Mouse (Mus musculus): ENCODE data around the gene Phrf1.
A peak's percentile ranks its signal among the peaks of the same experiment; 100 is the strongest.

Phrf1 gene

DNA sequence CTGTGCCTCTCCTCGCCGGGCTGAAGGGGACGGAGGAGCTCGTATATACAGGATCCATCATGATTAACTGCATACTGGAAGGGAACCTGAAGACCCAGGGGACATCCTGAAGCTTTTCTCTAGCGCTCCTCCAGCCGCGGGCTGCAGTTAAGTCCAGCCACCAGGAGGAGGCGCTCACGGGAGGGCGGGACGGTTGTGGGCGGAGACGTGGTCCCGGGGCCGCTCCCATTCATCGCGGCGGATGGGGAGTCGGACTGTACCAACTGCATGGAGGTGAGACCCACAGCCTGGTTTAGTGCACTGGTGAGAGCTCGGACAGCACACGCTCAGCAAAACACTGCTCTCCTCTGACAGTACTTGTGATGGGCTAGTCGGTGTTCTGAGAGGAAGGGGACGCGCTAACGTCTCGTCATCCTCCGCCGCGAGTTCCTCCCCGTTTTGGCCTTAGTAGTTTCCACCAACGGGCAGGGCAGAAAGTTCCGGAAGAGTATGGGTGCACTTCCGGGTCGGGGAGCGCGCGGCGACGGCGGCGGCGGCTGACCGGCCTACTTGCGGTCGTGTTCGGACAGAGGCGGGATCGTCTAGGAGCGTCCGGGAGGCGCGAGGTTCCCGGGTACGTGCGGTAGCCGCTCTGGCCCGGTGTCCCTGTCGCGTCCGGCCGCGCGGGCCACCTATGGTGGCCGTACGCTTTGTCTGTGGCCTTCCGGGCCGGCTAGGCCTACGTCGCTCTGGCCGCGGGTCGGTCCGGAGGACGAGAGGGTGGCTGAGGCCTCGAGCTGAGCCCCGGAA is at the start of gene Phrf1:
Gene Phrf1 (plus strand): TSS at position 506 of the 789 bp plus-strand sequence.
- DNase-seq: peak; percentile 85

DNA sequence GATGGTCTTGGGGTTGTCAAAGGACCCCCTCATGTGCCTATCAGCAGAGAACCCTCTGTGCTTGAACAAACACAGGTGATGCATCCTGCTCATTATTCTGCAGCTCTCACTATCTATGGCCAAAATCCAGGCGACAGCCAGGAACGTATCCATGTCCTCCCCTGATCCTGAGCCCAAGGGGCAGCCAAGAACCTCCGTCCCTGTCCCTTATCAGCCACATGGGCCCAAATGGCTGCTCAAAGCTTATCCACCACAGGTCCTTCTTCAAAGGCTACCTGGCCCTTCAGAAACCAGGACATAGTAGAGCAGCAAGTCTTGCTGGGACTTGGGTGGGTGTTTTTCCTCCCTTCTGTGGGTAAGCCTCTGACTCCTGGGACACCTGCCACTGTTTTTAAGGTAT is 40.4 kb upstream of the Phrf1 start:
- DNase-seq: no peak

DNA sequence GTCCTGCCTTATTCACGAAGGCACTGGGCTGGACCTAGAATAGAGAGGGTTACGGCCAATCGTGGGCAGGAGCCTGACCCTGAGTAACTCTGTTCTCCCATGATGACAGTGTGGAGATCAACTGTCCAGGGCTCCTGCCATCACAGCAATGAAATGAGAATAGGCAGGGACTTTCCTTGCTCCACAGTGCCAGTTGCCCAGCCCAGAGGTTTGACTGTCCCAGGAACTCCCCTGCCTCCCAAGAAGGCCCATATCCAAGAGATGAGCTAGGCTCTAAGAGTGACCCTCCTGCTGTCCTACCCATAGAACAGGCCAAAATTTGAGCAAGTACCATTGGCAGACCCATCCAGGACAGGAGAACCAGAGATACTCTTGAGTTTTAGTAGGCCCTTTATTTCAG is 39.9 kb upstream of the Phrf1 start:
- DNase-seq: no peak

DNA sequence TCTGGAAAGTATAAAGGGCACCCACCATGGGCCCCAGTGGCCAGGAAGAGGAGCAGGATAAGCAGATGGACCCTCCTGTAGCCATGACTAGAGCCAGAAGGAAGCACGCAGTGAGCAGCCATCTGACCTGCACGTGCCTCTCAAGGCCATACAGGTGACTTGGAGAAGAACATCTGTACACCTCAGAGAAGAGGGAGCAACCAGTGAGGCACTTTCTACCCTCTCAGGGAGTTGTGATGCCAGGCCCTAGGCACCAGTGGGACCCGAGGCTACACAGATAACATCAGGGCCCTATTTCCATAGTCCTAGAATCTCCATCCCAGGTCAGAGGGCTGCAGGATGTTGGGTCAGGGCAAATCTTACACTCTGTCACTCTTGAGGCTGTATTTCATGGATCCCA is 38.4 kb upstream of the Phrf1 start:
- DNase-seq: no peak

DNA sequence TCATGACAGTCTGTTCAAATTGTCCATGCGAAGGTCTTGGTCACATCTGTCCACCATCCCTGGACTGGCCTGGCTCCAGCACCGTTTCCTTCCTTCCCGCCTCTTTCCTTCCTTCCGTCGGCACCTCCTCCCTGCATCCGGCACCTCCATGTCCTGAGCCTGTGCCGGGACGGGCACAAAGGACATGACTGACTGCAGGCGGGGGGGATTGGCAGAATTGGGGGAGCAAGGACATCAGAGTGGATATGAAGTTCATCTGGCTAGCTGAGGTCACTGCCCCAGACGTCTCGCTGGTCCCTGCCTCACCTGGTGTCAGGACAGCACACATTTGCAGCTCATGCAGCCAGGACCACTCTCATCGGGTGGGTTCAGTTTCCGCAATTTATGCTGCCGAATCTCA is 37.5 kb upstream of the Phrf1 start:
- DNase-seq: no peak

DNA sequence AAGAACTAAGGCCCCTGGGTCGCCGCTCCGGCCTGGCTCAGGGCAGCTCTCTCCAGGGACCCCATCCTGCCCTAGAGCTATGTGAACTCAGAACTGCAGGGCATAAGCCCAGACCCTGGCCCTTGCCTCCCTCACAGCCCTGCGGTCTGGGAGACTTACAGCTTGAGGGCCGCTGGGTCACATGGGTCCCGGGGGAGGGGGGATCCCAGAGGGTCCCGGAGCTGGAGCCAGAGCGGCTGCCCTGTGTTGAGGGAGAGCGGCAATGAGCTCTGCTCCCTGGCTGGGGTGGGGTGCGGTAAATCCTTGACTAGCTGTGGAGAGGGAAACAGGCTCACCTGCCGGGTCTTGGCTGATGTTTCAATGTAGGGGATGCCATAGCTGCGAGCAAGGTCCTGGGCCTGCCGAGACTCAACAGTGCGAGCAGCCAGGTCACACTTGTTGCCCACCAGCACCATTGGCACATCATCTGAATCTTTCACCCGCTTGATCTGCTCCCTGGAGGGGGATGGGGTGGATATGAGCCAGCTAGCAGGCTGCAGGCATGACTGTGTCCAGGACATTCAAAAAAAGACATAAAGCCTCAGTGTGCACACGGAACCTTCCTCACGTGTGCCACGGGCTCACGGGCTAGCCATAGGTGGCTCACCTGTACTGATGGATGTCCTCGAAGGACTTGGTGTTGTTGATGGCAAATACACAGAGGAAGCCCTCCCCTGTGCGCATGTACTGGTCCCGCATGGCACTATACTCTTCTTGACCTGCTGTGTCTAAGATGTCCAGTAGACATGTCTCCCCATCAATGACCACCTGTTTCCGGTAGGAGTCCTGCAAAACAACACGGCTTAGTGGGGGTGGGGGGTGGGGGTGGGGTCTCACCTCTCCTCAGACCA is 36.5 kb upstream of the Phrf1 start:
- DNase-seq: no peak

DNA sequence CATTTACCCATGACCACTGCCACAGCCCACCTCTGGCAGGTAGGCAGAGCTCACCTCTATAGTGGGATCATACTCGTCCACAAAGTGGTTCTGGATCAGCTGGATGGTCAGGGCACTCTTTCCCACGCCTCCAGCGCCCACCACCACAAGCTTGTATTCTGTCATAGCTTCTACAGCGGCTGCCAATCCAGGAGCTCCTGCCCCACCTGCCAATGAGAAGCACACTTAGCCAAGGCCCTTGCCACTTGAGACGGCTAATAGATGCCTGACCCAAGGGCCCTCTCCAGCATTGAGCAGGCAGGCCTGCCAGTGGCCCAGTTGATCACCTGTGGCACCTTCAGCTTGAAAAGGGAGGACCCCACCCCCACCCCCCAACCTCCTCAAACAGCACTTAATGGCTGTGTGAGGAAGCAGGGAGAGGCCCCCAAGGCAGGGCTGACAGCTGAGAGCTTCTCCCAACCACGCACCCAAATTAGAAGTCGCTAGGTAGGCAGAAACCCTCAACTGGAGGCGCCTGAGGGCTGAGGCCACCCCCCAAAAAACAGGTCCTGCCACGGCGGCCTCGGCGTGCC is 35.7 kb upstream of the Phrf1 start:
- DNase-seq: peak; percentile 36

DNA sequence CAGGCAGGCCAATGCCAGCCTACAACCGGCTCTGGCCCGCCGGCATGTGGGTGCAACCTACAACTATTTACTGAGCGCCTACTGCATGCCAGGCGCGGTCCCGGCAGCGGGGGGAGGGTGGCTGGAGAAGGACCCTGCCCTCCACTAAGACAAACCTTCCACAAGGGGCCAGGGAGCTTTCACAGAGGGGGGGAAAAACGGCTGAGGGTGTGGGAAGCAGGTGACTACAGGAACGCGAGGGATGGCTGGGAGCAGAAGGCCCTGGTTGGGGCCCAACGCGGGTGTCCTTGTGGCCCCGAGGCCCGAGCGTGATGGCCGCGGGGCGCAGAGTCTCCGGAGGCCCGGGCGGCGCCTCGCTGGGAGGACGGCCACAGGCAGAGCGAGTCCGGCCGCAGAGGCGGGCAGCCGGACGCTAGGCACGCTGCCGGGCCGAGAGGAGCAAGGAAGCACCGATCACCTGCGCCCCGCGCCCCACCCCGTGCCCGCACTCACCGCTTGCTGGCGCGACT is 35.2 kb upstream of the Phrf1 start:
- no peak for DNase-seq

DNA sequence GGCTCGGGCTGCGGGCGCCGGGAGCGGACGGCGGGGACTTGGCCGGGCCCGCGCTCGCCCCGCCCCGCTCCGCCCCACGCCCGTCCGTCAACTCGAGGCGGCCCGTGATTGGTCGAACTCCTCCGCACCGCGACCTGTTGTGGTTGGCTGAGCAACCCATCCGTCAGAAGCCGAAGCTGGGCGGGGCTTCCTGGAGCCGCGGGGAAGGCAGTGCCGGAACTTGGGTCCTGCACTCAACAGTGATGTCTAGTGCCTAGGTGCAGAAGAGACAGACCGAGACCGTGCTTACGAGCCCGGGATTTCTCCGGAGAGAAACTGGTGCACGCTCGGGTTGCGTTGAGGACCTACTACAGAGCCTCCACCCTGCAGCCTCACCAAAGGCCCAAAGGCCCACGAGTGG is 34.6 kb upstream of the Phrf1 start, which contains the start of the genes Hras and Lrrc56:
Gene Hras (minus strand): TSS at position 58 of the 400 bp plus-strand sequence.
Gene Lrrc56 (plus strand): TSS at position 210 of the 400 bp plus-strand sequence.
- peak; percentile 97 for DNase-seq

DNA sequence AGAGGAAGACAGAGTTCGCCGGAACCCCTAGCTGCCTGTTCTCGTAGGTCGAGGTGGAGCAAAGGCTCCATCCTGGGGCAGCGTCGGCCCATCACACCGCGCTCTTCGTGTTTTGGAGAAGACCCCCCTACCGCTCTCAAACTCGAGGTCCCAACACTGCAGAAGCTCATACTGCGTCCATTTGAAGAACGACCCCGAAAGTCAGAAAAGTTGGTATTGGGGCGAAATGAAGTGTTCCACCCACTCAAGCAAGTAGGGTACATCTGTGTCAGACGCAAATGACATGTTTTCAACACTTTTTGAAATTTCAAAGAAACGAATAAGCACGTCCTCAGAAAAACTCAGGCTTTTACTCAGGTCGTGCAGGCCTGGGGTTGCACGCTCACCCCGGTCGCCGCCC is 34.2 kb upstream of the Phrf1 start:
- DNase-seq: no peak

DNA sequence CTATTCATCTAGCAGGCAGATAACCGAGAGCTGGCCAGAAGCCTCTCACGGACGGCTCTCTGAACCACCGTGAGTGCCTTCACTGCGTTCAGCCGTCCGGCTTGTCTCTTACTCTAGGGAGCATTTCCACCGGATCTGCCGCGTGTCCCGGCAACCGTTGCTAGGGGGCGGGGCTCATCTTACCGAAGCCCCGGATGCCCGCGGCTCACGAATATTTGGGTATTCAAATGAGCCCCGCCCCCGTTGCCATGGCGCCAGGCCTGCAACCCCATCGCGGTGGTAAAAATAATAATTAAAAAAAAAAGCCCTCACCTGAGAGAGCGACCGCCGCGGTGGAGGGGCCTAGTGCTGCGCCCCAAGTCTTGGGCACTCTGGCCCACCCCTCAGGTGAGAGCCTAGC is 33.8 kb upstream of the Phrf1 start:
- DNase-seq: peak; percentile 89

DNA sequence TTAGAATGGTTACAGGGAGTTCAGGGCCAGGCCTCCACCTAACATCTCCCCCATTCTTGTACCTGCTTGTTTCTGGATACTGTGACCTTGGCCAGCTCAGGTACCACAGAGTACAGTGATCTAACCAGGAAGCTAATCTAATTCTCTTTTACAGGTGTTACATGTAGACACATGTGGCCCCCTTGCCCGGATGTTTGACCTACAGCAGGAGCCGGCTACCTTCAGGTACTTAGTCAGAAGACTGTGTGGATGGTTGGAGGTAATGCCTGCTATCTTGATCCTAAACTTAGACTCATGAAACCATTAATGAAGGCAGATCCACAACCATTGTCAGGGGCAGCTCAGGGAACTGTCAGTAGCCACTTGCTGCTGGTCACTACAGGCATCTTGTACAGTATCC is 32.8 kb upstream of the Phrf1 start:
- DNase-seq: no peak

DNA sequence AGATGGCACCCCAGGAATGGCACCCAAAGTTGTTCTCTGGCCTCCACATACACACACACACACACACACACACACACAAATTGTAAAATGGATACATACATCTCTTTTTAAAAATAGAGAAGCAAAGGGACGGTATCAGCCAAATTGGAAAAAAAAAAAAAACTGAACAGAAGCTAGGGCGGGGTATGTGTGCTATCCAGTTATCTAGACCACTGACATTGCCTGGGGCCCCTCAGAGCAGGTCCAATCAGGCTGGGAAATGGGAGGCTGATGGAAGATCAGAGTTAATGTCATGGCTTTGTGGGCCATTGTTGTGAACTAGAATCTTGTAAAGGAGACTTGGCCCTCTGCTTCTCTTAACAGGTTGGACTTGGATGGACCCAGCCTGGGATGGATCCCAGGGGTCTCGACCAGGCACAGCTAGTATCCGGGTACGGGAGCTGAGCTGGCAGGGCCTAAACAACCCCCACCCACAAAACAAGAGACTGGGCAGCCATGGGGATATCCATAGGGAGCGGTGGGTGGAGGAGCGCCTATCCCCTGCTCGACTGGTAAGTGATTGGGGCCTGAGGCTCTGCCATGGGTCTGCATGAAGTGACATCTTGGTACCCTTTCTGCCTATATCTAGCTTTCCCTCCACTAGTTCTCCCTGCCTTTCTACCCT is 31.8 kb upstream of the Phrf1 start:
- DNase-seq: no peak

DNA sequence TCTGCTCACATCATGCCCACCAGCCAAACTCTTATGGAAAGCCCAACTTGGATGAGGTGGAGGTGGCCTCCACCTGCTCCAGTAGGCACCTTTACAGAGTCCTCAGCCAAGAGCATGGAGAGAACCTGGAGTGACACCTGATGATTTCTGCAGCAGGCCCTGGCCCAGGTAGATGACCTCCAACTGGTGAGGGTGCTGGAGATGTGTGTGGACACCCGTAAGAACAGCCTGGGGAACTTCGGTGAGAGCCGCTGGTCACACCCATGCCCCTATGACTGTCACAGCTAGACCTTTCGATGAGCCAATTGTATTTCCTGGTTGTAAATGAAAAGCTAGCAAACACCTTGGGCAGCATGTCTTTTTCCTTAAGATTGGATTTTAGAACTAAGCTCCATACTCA is 30.5 kb upstream of the Phrf1 start:
- no peak for DNase-seq

DNA sequence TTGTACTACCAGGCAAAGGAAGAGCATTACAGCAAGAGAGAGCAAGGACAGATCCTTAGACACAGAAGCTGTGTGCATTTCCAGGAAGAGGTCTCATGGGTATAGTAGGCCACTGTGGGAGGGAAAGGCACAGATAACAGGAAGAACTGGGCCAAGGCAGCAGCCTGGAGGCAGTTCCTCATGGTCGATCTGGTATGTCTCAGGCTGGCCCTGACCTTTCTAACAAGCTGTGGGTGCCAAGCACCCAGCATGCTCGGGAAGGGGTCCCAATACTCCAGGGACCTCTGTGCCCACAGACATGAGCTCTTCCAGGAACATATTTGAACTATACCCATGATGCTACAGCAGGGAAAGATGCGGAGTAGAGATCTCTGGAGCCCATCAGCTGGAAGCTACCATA is 24.0 kb upstream of the Phrf1 start:
- no peak for DNase-seq

DNA sequence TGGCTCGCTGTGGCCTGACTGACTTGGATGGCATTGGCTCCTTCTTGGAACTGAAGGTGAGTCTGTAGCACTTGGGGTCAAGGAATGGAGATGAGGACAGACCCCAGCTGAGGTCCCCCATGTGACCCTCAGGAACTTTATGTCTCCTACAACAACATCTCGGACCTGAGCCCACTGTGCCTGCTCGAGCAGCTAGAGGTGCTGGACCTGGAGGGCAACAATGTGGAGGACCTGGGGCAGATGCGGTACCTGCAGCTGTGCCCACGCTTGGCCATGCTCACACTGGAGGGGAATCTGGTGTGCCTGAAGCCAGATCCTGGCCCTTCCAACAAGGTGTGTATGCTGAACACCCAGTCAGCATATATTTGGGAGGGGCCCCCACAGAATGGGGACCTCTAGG is 23.1 kb upstream of the Phrf1 start:
- no peak for DNase-seq

DNA sequence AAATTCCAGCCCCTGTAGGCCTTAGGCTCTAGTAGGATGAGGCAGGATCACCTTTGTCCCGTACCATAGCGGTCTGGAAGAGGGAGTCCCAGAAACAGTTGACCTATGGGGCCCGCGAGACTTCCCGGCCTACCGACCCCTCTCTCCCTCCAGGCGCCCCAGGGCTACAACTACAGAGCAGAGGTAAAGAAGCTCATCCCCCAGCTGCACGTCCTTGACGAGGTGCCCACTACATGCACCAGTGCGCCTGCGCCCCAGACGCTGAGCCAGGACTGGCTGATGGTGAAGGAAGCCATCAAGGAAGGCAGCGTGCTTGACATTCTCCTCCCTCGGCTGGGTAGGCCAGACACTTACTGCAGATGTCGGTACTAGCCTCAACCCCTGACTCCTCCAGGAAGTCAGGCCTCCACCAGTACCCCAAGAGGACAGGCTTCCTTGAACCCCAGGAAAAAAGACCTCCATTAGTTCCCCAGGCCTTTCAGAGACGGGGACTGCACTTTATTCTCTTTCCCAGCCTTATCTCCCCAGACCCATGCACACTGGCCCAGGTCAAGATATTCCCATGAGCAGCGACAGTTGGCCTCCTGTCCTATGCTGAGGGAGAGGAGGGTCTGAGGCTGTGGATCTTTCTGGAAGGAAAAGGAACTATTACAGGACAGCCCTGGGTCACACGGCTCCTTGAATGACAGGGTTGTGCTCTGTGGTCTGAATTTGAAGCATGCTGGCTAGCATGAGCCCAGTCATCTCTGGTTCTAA is 22.2 kb upstream of the Phrf1 start:
- DNase-seq: no peak

DNA sequence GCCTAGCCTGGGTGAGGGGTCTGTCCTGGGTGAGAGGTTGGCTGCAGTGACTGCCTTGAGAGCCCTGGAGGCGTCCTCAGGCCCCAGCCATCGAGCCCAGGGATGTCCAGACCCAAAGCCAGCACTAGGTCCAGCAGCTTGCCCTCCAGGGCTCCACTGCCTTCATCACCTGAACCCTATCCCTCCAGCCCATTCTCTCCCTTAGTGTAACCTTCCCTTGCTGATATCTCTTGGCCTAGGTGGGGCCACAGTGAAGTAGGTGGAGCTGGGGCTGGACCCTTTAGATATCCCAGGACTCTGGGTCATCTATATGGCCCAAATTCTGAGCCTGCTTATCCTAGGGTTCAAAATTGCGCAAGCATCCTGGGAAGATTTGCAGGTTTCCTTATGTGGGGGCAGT is 19.1 kb upstream of the Phrf1 start:
- no peak for DNase-seq

DNA sequence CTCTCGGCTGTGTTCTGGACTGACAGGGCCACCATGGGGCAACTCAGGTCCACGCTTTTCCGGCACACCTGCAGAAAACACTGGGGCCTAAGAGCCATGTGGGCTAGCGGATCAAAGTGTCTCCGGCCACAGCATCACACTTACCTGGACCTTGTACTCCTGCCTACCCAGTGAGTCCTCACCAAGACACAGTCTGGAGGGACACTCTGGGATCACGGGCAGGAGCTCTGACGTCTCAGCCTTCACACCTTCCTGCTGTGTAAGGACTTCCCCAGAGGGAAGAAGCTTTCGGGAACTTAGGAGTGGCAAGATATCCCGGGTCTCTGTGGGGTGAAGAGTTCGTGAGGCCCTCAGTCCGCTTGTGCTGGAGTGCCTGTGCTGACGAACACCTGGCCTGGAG is 18.4 kb upstream of the Phrf1 start:
- DNase-seq: no peak

DNA sequence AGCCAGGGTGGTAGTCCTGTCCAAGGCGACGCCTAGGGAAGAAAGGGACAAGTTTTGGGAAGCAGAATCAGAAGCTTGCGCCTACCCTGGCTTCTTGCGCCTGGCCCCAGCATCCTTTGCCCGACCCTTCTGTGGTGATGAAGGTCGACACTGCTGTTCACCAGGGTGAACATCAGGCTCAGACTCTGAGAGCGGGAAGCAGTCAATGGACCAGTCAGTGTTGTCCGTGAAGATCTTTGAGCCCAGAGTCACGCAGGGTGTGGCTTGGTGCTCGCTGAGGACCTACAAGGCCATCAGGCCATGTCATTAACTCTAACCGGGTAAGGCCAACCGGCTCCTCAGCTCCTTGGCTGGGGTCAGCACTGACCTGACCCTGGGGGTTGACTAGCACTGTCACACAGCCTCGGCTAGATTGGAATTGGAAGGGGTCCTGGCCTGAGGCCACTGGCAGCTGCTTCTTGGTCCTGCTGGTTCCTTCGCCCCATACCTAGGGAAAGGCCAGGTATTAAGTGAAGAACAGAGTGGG is 17.9 kb upstream of the Phrf1 start:
- DNase-seq: no peak

DNA sequence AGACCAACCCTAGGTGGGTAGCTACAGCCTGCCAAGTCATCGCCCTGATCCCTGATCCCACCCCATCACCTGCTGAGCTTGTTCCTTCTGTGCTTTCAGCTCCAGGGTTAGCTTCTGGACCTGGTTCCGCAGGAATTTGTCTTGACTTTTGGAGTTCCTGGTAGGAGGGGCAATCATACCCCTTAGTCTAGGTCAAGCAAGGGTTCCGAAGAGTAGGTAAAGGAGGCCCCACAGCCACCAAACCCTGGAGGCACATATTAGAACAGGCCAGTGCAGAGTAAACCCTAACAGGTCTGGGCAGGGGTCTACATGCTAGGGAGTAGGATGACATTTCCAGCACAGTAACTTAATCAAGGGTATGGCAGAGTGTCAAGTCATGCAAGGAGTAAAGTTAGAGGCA is 15.5 kb upstream of the Phrf1 start:
- DNase-seq: no peak

Measured in layer of hippocampus, adult 9-11 months (tissue).